Mouse (Mus musculus): ENCODE measurements at regions not wholly inside any gene's neighbourhood (a gene's known extent, or its start where the extent isn't known, plus 50 kb on each side); places are given as distances from the start of the nearest gene placed in this dataset.

DNA sequence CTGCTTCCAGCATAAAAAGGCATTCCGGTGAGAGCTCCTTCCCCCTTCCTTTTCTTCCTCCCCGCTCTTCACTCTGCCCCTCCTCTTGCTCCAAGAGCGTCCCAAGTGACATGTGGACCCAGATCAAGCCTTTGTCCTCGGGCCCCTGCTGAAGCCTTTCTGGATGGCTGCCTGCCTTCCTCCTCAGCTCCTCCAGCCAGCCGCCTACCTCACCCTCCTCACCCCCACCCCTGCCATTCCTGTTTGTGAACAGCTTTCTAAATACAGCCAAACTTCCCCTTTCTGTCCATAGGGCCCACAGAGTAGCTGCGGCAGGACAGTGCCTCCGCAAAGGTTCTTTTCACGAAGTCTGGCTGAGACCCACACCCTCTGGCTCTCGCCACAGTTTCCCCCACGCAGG is 87.2 kb downstream of the Zfp36l2 start:
- WGBS: 43% methylated on average over 10 of the region's 10 CpGs
- no peaks in the 10 kb centered on the region for H3K9me3 ChIP-seq (ENCODE audit: control insufficient read depth, low read length)
- no peak overlapping the region for H3K4me2 ChIP-seq (ENCODE audit: low read depth, low read length)
- no peaks in the 10 kb centered on the region for H3K27me3 ChIP-seq (replicated peaks; ENCODE audit: control insufficient read depth, insufficient read depth, low read length)
- DNase-seq (ENCODE audit: low spot score): no peak
- H3K4me1 ChIP-seq (ENCODE audit: control insufficient read depth, insufficient read depth, low read length): peaks cover 27% of the 10 kb centered on the region
- H3K36me3 ChIP-seq (ENCODE audit: control insufficient read depth, insufficient read depth, low read length): no peaks in the 10 kb centered on the region
- H3K9ac ChIP-seq (ENCODE audit: low read depth, low read length): 0 out of 2 replicates have a peak overlapping the region, but pooled peaks have one; percentile 16
- H3K27ac ChIP-seq (replicated peaks; ENCODE audit: low read depth, low read length): no peak overlapping the region
- H3K4me3 ChIP-seq (ENCODE audit: low read depth, low read length): no peak overlapping the region
- ATAC-seq (ENCODE audit: low read depth): no peak

DNA sequence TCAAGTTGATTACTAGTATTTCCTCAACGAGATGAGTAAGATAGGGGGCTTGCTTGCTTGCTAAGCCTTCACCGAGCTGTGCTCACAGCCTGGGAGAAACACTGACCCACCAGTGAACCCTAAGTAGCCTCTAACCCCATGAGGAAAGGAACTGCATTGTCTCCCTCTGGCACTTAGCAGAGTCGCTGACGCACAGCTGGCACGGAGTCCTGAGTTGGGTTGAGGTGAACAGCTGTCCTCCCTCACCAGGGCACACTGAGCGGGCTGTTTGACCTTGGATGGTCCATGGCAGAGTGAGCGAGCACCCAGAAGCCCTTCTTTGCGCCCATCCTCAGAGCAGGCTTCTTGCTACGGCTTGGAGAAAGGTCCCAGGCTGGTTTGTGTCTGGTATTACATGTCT is 88.0 kb downstream of the Zfp36l2 start:
- Histone ChIP-seq H3K9me3 (ENCODE audit: control insufficient read depth, low read length) (no peaks in the 10 kb centered on the region), H3K9ac (ENCODE audit: low read depth, low read length) (no peak overlapping the region), H3K27ac (replicated peaks; ENCODE audit: low read depth, low read length) (no peak overlapping the region), H3K27me3 (replicated peaks; ENCODE audit: control insufficient read depth, insufficient read depth, low read length) (no peaks in the 10 kb centered on the region), H3K4me3 (ENCODE audit: low read depth, low read length) (no peak overlapping the region), H3K36me3 (ENCODE audit: control insufficient read depth, insufficient read depth, low read length) (no peaks in the 10 kb centered on the region), H3K4me2 (ENCODE audit: low read depth, low read length) (no peak overlapping the region), H3K4me1 (ENCODE audit: control insufficient read depth, insufficient read depth, low read length) (peaks cover 27% of the 10 kb centered on the region)
- no peak for ATAC-seq (ENCODE audit: low read depth)
- no peak for DNase-seq (ENCODE audit: low spot score)
- 79% methylated on average over 9 of the region's 9 CpGs for WGBS

DNA sequence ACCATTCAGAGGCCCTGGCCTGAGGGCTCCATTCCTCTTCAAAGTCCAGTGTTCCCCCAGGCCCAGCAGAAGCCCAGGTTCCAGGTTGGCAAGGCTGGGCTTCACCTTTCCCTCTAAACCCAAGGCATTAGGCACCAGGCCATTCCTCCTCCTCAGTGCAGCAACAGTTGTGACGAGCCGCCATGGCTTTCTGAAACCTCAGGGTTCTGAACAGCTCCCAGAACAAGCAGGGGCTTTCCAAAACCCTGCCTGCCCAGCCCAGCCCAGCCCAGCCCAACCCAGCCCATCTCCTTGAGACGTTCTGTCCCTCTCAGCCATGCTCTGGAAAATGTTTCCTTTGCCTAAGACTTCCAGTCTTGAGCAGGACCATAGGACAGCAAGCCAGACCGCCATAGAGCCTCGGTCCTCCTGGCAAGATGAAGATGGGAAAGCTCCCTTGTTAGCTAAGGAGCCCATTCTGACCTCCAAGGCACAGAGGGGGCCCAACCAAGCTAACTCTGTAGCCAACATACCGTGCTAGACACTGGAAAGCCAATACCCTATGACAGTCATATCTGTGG is 89.8 kb downstream of the Zfp36l2 start:
- Histone ChIP-seq H3K27me3 (replicated peaks; ENCODE audit: control insufficient read depth, insufficient read depth, low read length) (no peaks in the 10 kb centered on the region), H3K9ac (ENCODE audit: low read depth, low read length) (no peak overlapping the region), H3K9me3 (ENCODE audit: control insufficient read depth, low read length) (no peaks in the 10 kb centered on the region), H3K4me2 (ENCODE audit: low read depth, low read length) (no peak overlapping the region), H3K27ac (replicated peaks; ENCODE audit: low read depth, low read length) (no peak overlapping the region), H3K36me3 (ENCODE audit: control insufficient read depth, insufficient read depth, low read length) (no peaks in the 10 kb centered on the region), H3K4me1 (ENCODE audit: control insufficient read depth, insufficient read depth, low read length) (peaks cover 19% of the 10 kb centered on the region), H3K4me3 (ENCODE audit: low read depth, low read length) (no peak overlapping the region)
- no peak for DNase-seq (ENCODE audit: low spot score)
- WGBS: 85% methylated on average over 6 of the region's 6 CpGs
- no peak for ATAC-seq (ENCODE audit: low read depth)

DNA sequence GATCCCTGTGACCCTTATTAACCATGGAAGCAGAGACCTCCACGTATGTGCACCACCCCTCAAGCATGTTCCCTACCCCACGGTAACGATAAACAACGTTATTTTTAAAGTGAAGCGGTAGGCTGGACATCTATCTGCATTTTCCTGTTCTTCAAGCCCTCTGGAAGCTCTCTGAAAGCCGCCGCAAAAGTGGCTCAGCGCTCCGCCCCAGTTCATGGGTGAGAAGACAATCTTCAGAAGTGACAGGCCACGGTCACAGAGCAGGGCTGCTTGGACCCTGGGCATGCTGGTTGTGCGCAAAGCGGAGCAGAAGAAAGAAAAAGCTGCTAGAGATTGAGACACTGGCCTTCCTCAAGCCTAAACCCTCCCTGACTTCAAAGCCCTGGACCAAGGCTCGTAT is 90.5 kb downstream of the Zfp36l2 start:
- ATAC-seq (ENCODE audit: low read depth) (no peak), DNase-seq (ENCODE audit: low spot score) (no peak)
- Histone ChIP-seq H3K4me3 (ENCODE audit: low read depth, low read length) (no peak overlapping the region), H3K9ac (ENCODE audit: low read depth, low read length) (no peak overlapping the region), H3K27me3 (replicated peaks; ENCODE audit: control insufficient read depth, insufficient read depth, low read length) (no peaks in the 10 kb centered on the region), H3K36me3 (ENCODE audit: control insufficient read depth, insufficient read depth, low read length) (no peaks in the 10 kb centered on the region), H3K4me1 (ENCODE audit: control insufficient read depth, insufficient read depth, low read length) (peaks cover 19% of the 10 kb centered on the region), H3K9me3 (ENCODE audit: control insufficient read depth, low read length) (no peaks in the 10 kb centered on the region), H3K27ac (replicated peaks; ENCODE audit: low read depth, low read length) (no peak overlapping the region), H3K4me2 (ENCODE audit: low read depth, low read length) (no peak overlapping the region)
- 74% methylated on average over 13 of the region's 13 CpGs for WGBS

DNA sequence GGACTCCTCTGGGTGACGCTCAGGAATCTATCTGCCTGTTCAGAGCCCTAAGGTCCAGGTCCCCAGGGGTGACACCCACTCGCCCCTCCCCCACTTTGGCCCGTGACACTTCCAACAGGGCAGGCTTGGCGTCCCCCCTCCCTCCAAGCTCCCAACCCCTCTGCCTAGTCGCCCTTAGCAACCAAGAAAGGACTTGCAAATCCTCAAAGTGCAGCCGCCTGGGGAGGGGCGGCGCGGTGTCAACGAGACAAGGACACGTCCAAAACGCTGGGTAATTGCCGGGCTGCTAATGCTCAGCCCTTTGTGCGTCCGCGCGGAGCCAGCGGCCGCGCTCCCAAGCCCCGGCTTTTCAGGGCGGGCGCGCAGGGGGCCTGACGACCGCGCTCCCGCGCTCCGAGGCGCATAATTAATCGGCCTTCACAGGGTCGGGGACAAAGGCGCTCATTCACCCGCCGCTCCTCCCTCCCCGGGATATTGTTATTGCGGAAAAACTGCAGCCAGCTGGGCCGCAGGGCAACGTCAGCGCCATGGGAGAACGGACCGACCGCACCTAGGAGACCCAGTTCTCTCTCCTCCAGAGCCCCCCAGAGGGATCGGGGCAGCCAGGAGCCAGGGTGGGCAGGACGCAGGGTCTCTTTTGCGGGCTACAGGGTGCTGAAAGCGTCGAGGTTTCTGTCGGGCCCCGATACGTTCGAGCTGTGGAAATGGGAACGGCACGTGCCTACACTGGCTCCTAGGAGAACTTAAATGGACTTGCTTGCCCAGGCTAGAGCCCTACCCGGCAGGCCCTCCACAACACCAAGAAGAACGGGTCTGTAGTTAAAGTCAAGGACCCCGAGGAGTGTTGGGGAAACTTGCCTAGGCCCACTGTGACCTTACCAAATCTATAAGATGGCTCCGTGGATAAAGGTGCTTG is 91.1 kb downstream of the Zfp36l2 start:
- no peaks in the 10 kb centered on the region for H3K27me3 ChIP-seq (replicated peaks; ENCODE audit: control insufficient read depth, insufficient read depth, low read length)
- 6% methylated on average over 51 of the region's 59 CpGs for WGBS
- peak overlapping the region; percentile 61 for H3K27ac ChIP-seq (replicated peaks; ENCODE audit: low read depth, low read length)
- peak; percentile 88 for DNase-seq (ENCODE audit: low spot score)
- ATAC-seq (ENCODE audit: low read depth): peak; percentile 87
- peaks cover 19% of the 10 kb centered on the region for H3K4me1 ChIP-seq (ENCODE audit: control insufficient read depth, insufficient read depth, low read length)
- peak overlapping the region; percentile 73 for H3K9ac ChIP-seq (ENCODE audit: low read depth, low read length)
- H3K9me3 ChIP-seq (ENCODE audit: control insufficient read depth, low read length): no peaks in the 10 kb centered on the region
- no peaks in the 10 kb centered on the region for H3K36me3 ChIP-seq (ENCODE audit: control insufficient read depth, insufficient read depth, low read length)
- H3K4me2 ChIP-seq (ENCODE audit: low read depth, low read length): peak overlapping the region; percentile 81
- peak overlapping the region; percentile 37 for H3K4me3 ChIP-seq (ENCODE audit: low read depth, low read length)

DNA sequence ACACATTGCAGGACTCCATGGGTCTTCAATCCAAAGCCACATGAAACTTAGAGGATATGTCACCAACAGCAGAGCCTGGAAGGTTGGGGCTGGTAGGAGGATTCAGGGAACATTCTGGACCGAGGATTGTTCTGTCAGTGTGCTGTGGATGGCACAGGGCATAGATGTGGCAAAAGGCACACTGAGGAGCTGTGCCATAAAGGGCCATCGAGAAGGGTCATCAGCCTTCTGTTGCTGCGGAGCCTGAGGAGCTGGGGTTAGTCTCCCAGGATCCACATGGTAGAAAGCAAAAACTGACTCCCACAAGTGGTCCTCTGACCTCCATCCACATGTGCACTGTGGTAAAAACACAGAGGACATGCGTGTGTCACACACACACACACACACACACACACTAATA is 91.9 kb downstream of the Zfp36l2 start:
- H3K4me2 ChIP-seq (ENCODE audit: low read depth, low read length): peak overlapping the region; percentile 81
- no peak overlapping the region; the same call in 1 of the 2 replicates for H3K27ac ChIP-seq (replicated peaks; ENCODE audit: low read depth, low read length)
- no peak for DNase-seq (ENCODE audit: low spot score)
- H3K9ac ChIP-seq (ENCODE audit: low read depth, low read length): no peak overlapping the region
- 50% methylated on average over 4 of the region's 4 CpGs for WGBS
- no peak for ATAC-seq (ENCODE audit: low read depth)
- H3K27me3 ChIP-seq (replicated peaks; ENCODE audit: control insufficient read depth, insufficient read depth, low read length): no peaks in the 10 kb centered on the region
- H3K4me3 ChIP-seq (ENCODE audit: low read depth, low read length): no peak overlapping the region
- H3K9me3 ChIP-seq (ENCODE audit: control insufficient read depth, low read length): no peaks in the 10 kb centered on the region
- peaks cover 18% of the 10 kb centered on the region for H3K4me1 ChIP-seq (ENCODE audit: control insufficient read depth, insufficient read depth, low read length)
- H3K36me3 ChIP-seq (ENCODE audit: control insufficient read depth, insufficient read depth, low read length): no peaks in the 10 kb centered on the region

DNA sequence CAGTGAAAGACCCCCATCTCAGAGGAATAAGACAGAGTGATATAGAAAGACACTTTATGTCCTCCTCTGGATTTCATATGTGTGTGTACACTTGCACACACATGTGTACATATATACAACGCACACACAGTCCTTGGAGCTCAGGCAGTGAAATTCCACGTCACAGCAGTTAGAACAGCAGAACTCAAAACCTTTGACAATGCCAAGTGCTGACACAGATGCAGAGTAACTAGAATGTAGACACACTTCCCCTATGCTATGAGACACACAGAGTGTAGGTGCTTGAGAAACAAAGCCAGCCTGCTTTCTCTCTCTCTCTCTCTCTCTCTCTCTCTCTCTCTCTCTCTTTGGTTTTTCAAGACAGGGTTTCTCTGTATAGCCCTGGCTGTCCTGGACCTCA is 92.7 kb downstream of the Zfp36l2 start:
- ATAC-seq (ENCODE audit: low read depth) (no peak), DNase-seq (ENCODE audit: low spot score) (no peak)
- Histone ChIP-seq H3K9me3 (ENCODE audit: control insufficient read depth, low read length) (no peaks in the 10 kb centered on the region), H3K36me3 (ENCODE audit: control insufficient read depth, insufficient read depth, low read length) (no peaks in the 10 kb centered on the region), H3K9ac (ENCODE audit: low read depth, low read length) (no peak overlapping the region), H3K27ac (replicated peaks; ENCODE audit: low read depth, low read length) (no peak overlapping the region), H3K4me2 (ENCODE audit: low read depth, low read length) (no peak overlapping the region), H3K4me3 (ENCODE audit: low read depth, low read length) (no peak overlapping the region), H3K27me3 (replicated peaks; ENCODE audit: control insufficient read depth, insufficient read depth, low read length) (no peaks in the 10 kb centered on the region), H3K4me1 (ENCODE audit: control insufficient read depth, insufficient read depth, low read length) (peaks cover 11% of the 10 kb centered on the region)
- WGBS: 73% methylated on average over 2 of the region's 2 CpGs

DNA sequence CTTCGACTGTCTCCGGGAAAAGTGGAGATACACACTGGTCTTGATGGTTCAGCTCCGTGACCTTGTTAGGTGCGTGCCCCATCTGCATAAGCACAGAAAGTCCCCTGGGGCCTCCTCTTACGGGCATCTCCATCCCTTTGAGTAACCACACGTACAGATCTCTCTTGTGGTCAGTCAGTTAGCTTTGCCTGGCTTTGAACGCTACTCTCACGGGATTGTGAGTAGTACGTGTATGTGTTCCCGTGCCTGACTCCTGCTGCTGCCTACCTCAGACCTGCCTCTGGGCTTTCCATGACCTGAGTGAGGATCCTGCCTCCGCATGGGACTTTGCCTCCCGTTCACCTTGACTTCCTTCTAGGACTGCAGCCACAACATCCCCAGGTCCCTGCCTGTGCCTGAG is 101.4 kb downstream of the Zfp36l2 start:
- no peak for DNase-seq (ENCODE audit: low spot score)
- ATAC-seq (ENCODE audit: low read depth): no peak
- no peak overlapping the region for H3K4me3 ChIP-seq (ENCODE audit: low read depth, low read length)
- no peaks in the 10 kb centered on the region for H3K36me3 ChIP-seq (ENCODE audit: control insufficient read depth, insufficient read depth, low read length)
- no peak overlapping the region; the same call in 1 of the 2 replicates for H3K27ac ChIP-seq (replicated peaks; ENCODE audit: low read depth, low read length)
- H3K4me1 ChIP-seq (ENCODE audit: control insufficient read depth, insufficient read depth, low read length): peaks cover 40% of the 10 kb centered on the region
- H3K9me3 ChIP-seq (ENCODE audit: control insufficient read depth, low read length): no peaks in the 10 kb centered on the region
- H3K27me3 ChIP-seq (replicated peaks; ENCODE audit: control insufficient read depth, insufficient read depth, low read length): no peaks in the 10 kb centered on the region
- no peak overlapping the region for H3K9ac ChIP-seq (ENCODE audit: low read depth, low read length)
- no peak overlapping the region for H3K4me2 ChIP-seq (ENCODE audit: low read depth, low read length)
- 74% methylated on average over 12 of the region's 12 CpGs for WGBS

All from embryonic facial prominence, embryonic 14.5 days (tissue).